Mouse (Mus musculus) MEL (cell line): Measurements from ENCODE around the gene Taar3.

ENCODE experiments used
- CHD1 ChIP-seq: IDR thresholded peaks from 2 replicates; pipeline ENCODE4 v1.6.1; 2012; ENCODE audit warnings: low read depth, mild to moderate bottlenecking, inconsistent platforms, low read length, improper control_type of control experiment
- CHD2 ChIP-seq: IDR thresholded peaks from 2 replicates; pipeline ENCODE4 v1.6.1; 2011; ENCODE audit warnings: low read length, improper control_type of control experiment
- CTCF ChIP-seq, 3 experiments: IDR thresholded peaks in 2 of 3; conservative IDR thresholded peaks in 1 of 3; 2 replicates each; pipeline ENCODE4 v1.5.1; 2011 to 2012; ENCODE audit warnings: low read length in 3 of 3, low read depth in 2 of 3, mild to moderate bottlenecking in 2 of 3, improper control_type of control experiment in 1 of 3, inconsistent platforms in 1 of 3, mixed read lengths in 1 of 3, moderate library complexity in 1 of 3; ENCODE audit not compliant: control insufficient read depth in 1 of 3, insufficient read depth in 1 of 3, poor library complexity in 1 of 3, severe bottlenecking in 1 of 3
- EP300 ChIP-seq, 2 experiments: IDR thresholded peaks; 2 replicates each; pipeline ENCODE4 v1.6.1; 2011; ENCODE audit warnings: improper control_type of control experiment in 2 of 2, low read length in 2 of 2, low read depth in 1 of 2, mild to moderate bottlenecking in 1 of 2
- JUND ChIP-seq: IDR thresholded peaks from 2 replicates; pipeline ENCODE4 v1.6.1; 2011; ENCODE audit warnings: low read depth, mild to moderate bottlenecking, improper control_type of control experiment, low read length
- MAX ChIP-seq: IDR thresholded peaks from 2 replicates; pipeline ENCODE4 v1.6.1; 2011; ENCODE audit warnings: low read length, improper control_type of control experiment
- MAZ ChIP-seq: IDR thresholded peaks from 2 replicates; pipeline ENCODE4 v1.6.1; 2012; ENCODE audit warnings: low read depth, mild to moderate bottlenecking, inconsistent platforms, low read length, improper control_type of control experiment
- MXI1 ChIP-seq: IDR thresholded peaks from 2 replicates; pipeline ENCODE4 v1.6.1; 2011; ENCODE audit warnings: mild to moderate bottlenecking, low read depth, low read length, improper control_type of control experiment
- NELFE ChIP-seq: IDR thresholded peaks from 2 replicates; pipeline ENCODE4 v1.6.1; 2011; ENCODE audit warnings: low read depth, low read length, improper control_type of control experiment
- POLR2A ChIP-seq, 2 experiments: IDR thresholded peaks; 2 replicates each; pipeline ENCODE4 v1.6.1; 2011 to 2012; ENCODE audit warnings: low read length in 2 of 2, mild to moderate bottlenecking in 2 of 2, control low read depth in 1 of 2, improper control_type of control experiment in 1 of 2, low read depth in 1 of 2, moderate library complexity in 1 of 2; ENCODE audit not compliant: control insufficient read depth in 1 of 2, insufficient read depth in 1 of 2, poor library complexity in 1 of 2
- ZNF384 ChIP-seq: IDR thresholded peaks from 2 replicates; pipeline ENCODE4 v1.6.1; 2012; ENCODE audit warnings: low read depth, mild to moderate bottlenecking, inconsistent platforms, low read length, improper control_type of control experiment

GRCm38 (mm10) chr10:23977958-23978357 lies 28.6 kb downstream of the Taar3 start:
- no peak for TF ChIP-seq EP300 (IDR thresholded peaks at IDR 0.05; ENCODE audit: low read depth in 1 of 2, low read length in 2 of 2)
- TF ChIP-seq POLR2A (IDR thresholded peaks at IDR 0.05; ENCODE audit: control insufficient read depth in 1 of 2, insufficient read depth in 1 of 2, low read depth in 1 of 2, low read length in 2 of 2, poor library complexity in 1 of 2): no peak
- TF ChIP-seq CTCF (IDR thresholded peaks at IDR 0.05 in 2 of 3, conservative IDR thresholded peaks at IDR 0.05 in 1 of 3; ENCODE audit: control insufficient read depth in 1 of 3, insufficient read depth in 1 of 3, low read depth in 2 of 3, low read length in 3 of 3, poor library complexity in 1 of 3, severe bottlenecking in 1 of 3): no peak
- TF ChIP-seq NELFE: no peak
- TF ChIP-seq JUND: no peak
- no peak for TF ChIP-seq MXI1
- TF ChIP-seq CHD1: no peak
- no peak for TF ChIP-seq MAX
- TF ChIP-seq ZNF384: no peak
- TF ChIP-seq CHD2: no peak
- no peak for TF ChIP-seq MAZ
